Mouse (Mus musculus) olfactory bulb, adult 2 months (tissue): ENCODE data around the gene Ptgs1. TPM values are rescaled to one million over a fixed set of nuclear protein-coding genes. Genes with fewer than 3 reads are reported as not detected.
A peak's percentile ranks its signal among the peaks of the same experiment; 100 is the strongest.
"Not testable (repeated sequence)": the region's sequence is repeated elsewhere in the genome, so short reads cannot be mapped to it uniquely, and the experiment has no call there.

Source experiments
- H3K27ac ChIP-seq: fragments of 200-500 bp; 2 replicates; pipeline ENCODE4 v1.5.1; 2012; ENCODE audit warnings: low read depth, low read length; ENCODE audit not compliant: insufficient read depth
- H3K4me1 ChIP-seq: fragments of 200-500 bp; 2 replicates; pipeline ENCODE4 v1.6.1; 2012; ENCODE audit warnings: low read length; ENCODE audit not compliant: control insufficient read depth, insufficient read depth
- H3K4me3 ChIP-seq: fragments of 200-500 bp; 2 replicates; pipeline ENCODE4 v1.5.1; 2012; ENCODE audit warnings: mild to moderate bottlenecking, low read depth, low read length, moderate library complexity; ENCODE audit not compliant: insufficient read depth
- CTCF ChIP-seq: fragments of 200-500 bp; IDR thresholded peaks from 2 replicates; pipeline ENCODE4 v1.5.1; 2012; ENCODE audit warnings: low read depth, mild to moderate bottlenecking, low read length, moderate library complexity; ENCODE audit not compliant: insufficient read depth
- POLR2A ChIP-seq: fragments of 200-500 bp; IDR thresholded peaks from 2 replicates; pipeline ENCODE4 v1.6.1; 2012; ENCODE audit warnings: mild to moderate bottlenecking, low read depth, low read length, moderate library complexity; ENCODE audit not compliant: insufficient read depth
- WGBS: fragments of 180-500 bp; shearing (Covaris S2); methylation state at CpG from one replicate; pipeline ENCODE4 v1.1.7; 2018; 5-methylcytosine and 5-hydroxymethylcytosine counted together
- polyA plus RNA-seq: library from polyadenylated mRNA; stranded (reverse); fragments of >200 nt; gene quantifications from 2 replicates; pipeline ENCODE4 v1.2.4, GENCODE M21; 2012; ENCODE audit warnings: low replicate concordance; ENCODE audit not compliant: missing spikeins, insufficient read depth, insufficient read length

Ptgs1 gene
- polyA plus RNA-seq = not detected in 2 replicates

GRCm38 (mm10) chr2:36230366-36230765 lies at the start of gene Ptgs1:
Ptgs1 (plus strand) TSS chr2:36230426.
- WGBS = 1% methylated on average over 18 of the region's 18 CpGs
- Histone ChIP-seq H3K4me3 (peak within 1 kb of the TSS; percentile 42), H3K27ac (no peak within 1 kb of the TSS), H3K4me1 (peaks cover 7% of the 10 kb centered on the region)
- no peak for TF ChIP-seq POLR2A
- no peak for TF ChIP-seq CTCF

DNA sequence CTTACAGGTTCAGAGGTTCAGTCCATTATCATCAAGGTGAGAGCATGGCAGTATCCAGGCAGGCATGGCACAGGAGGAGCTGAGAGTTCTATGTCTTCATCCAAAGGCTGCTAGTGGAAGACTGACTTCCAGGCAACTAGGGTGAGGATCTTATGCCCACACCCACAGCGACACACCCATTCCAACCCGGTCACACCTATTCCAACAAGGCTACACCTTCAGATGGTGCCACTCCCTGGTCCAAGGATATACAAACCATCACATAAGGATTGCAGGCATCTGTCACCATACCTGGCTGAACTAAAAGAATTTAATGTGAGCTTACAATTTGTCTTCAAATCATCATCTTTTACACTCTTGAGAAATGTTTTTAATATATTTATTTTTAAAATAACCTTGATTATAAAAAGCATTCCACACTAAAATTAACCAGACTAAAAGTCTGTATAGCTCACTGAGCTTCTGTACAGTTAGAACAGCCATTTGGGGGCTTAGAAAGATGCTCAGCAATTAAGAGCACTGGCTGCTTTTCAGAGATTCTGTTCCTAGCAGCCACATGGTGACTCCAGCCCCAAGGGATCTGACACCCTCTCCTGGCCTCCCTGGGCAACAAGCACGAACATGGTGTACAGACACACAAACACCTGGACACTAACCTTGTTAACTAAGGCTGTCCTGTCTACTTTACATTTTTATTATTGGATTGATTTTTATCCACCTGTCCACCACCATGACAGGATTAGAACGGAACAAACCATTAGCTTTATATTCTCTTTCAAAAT lies 48.4 kb upstream of the Ptgs1 start:
- not testable (repeated sequence) for H3K4me1 ChIP-seq, H3K4me3 ChIP-seq, H3K27ac ChIP-seq
- WGBS = 95% methylated on average over 4 of the region's 4 CpGs

- Histone ChIP-seq H3K4me3 (no peak overlapping the region), H3K4me1 (peaks cover 3% of the 10 kb centered on the region; the same call in 1 of the 2 replicates), H3K27ac (no peak overlapping the region)
- TF ChIP-seq POLR2A (no peak), CTCF (no peak)
- 53% methylated on average over 2 of the region's 2 CpGs for WGBS
Measured at GRCm38 (mm10) chr2:36183278-36183677, 46.9 kb upstream of the Ptgs1 start.

DNA sequence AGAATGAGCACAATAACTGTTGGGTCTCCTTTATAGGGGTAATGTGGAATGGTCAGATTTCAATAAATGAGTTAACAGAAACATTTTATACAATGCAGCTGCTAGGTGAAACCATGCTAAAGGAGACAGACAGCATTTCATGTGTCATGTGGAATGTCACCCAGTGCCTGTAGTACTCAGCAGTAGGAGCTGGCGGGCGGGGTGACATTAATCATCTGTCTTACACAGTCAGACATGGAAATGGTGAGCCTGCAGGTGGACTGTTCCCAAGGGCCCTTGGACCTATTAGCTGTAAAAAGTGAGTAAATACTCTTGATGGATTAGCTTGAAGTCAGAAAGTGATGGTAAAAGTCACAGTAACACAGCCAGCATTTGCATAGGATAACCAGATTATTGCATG lies 46.0 kb upstream of the Ptgs1 start:
- WGBS = 98% methylated on average over 2 of the region's 2 CpGs
- Histone ChIP-seq H3K27ac (no peak overlapping the region), H3K4me3 (no peak overlapping the region), H3K4me1 (peaks cover 3% of the 10 kb centered on the region; the same call in 1 of the 2 replicates)
- TF ChIP-seq POLR2A = no peak
- no peak for TF ChIP-seq CTCF

DNA sequence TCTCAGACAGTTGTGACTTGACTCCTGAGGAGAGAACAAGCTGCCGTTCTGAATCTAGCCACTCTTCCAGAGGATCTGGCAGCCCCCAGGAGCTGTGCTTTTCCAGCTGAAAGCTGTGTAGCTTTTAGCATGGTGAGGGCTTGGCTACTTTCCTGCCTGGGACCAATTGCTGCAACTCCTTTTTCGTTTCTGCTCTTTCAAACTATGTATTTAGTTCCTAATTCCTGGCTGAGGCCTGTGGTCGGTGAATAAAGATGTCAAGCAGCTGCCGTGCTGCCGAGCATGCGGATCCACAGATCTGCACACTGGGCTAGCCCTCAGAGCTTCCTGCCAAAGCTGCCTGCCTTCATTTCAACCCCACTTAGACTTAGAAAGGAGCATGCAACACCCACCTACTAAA lies 45.4 kb upstream of the Ptgs1 start:
- H3K27ac ChIP-seq = no peak overlapping the region
- TF ChIP-seq POLR2A = no peak
- TF ChIP-seq CTCF = no peak
- no peak overlapping the region for H3K4me3 ChIP-seq
- 44% methylated on average over 6 of the region's 6 CpGs for WGBS
- H3K4me1 ChIP-seq = peaks cover 3% of the 10 kb centered on the region; the same call in 1 of the 2 replicates

GRCm38 (mm10) chr2:36189200-36189599 lies 41.0 kb upstream of the Ptgs1 start:
- not testable (repeated sequence) for H3K27ac ChIP-seq, H3K4me3 ChIP-seq
- 79% methylated on average over 6 of the region's 6 CpGs for WGBS

DNA sequence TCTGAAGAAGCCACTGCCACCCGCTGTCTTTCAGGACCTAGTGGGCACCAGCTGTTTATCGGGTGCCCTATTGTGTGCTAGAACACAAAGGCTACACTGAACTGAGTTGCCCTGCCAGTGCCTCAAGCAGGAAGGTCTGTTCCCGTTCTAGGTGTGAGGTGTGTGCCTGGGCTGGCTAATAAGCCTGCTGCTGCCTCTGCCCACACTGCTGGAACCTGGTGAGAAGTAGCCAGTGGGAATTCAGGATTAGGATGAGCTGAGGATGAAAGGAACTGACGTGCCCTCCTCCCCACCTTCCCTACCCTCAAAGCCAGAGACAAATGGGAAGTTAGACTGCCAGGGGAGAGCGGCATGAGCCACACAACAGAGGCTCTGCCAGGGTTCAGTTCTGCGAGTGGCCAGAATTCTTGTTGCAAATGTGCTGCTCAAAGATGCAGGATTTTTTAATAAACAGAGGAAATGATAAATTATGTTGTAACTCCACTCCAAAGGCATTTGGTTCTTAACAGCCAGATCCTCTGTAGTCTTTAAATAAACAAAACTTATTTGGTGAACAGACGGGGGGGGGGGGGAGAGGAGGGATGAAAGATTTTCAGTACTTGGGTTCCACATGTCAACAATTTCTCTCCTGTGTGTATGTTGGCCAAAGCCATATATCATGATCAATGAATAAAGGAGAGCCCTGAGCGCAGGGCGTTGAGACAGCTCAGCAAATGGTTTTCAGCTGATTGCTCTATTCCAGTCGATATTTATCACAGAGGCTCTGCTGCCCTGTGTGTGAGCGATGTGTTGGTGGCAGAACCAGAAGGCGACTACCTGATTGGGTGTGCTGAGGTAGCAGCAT lies 38.9 kb upstream of the Ptgs1 start:
- no peak overlapping the region for H3K27ac ChIP-seq
- no peaks in the 10 kb centered on the region; the same call in 1 of the 2 replicates for H3K4me1 ChIP-seq
- H3K4me3 ChIP-seq = no peak overlapping the region
- WGBS = 72% methylated on average over 12 of the region's 12 CpGs
- TF ChIP-seq CTCF (no peak), POLR2A (no peak)

More at GRCm38 (mm10) chr2:36189200-36189599, 41.0 kb upstream of the Ptgs1 start:
- H3K4me1 ChIP-seq = not testable (repeated sequence)

DNA sequence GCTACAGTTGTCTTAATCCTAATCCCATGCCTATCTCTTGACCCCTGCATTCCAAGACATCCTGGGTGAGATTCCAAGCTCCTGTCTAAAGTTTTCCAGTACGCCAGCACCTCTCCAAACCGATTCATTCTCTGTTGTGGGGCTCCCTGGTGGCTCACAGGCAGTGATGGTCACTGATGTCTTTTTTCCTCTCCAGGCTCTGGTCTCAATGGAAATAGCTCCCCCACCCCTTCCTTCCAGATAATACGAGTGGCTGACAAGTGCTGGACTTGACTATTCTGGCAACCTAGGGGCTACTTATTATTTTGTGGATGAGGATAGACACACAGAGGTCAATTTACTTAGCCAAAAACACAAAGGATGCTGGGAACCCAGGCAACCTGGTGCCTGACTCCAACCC lies 33.2 kb upstream of the Ptgs1 start:
- TF ChIP-seq POLR2A (no peak), CTCF (no peak)
- peaks cover 12% of the 10 kb centered on the region for H3K4me1 ChIP-seq
- 79% methylated on average over 3 of the region's 3 CpGs for WGBS
- no peak overlapping the region for H3K4me3 ChIP-seq
- no peak overlapping the region for H3K27ac ChIP-seq
